Mouse (Mus musculus): ENCODE measurements around the gene Nrbp1. TPM values are rescaled to one million over a fixed set of nuclear protein-coding genes. Genes with fewer than 3 reads are reported as not detected.

The Nrbp1 gene
- total RNA-seq (2014; fragmentation: Nextera tagmentation) (38.2 and 49.6 TPM in 2 replicates), total RNA-seq (2017) (76.8 and 77.1 TPM in 2 replicates), polyA plus RNA-seq (2012) (15.1 and 17.3 TPM in 2 replicates)

DNA sequence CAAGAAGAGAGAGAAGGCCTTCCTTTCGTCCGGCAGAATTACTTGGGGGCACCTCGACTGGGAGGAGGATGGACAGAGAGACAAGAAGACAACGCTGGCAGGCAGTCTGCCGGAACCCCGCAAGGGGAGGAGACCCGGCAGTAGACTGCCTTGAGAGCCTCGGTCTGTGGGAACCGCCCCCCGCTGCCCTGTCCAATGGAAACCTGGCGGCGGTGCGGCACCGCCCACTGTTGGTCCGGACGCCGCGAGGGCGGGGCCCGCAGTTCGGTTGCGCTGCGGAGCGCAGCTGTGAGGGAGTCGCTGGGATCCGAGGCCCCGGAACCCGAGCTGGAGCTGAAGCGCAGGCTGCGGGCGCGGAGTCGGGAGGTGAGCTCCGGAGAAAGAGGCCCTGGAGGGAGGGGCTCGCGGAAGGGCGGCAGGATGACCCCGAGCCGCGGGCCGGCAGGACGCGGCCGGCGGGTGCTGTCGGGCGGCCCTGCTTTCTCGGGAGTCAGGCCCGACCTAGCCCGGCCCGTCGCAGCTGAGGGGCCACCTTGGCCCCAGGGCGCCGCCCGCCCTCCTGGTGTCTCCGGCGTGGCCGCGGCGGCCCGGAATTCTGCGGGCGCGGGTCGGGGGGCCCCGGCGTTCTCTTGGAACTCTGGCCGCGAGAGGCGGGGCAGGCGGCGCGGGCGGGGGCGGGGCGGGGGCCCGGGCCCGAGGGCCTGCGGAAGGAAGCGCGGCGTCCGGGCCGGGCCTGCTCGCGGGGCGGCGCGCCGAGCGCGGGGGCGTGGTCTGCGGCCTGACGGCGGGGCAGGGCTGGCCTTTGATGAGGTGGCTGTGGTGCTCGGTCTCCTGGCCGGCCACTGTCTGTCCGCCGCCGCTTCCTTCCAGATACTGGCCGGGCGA, at the start of gene Nrbp1, which contains the start of gene Gm9970:
Gene Nrbp1 (plus strand): TSS at position 228 of the 885 bp plus-strand sequence.
Gene Gm9970 (minus strand): TSS at position 596 of the 885 bp plus-strand sequence.
- DNase-seq (ENCODE audit: low spot score) (peak; percentile 96), ATAC-seq (ENCODE audit: extremely low read depth, insufficient number of reproducible peaks, low FRiP score, poor library complexity, severe bottlenecking) (peak; percentile 95)
- Histone ChIP-seq H3K4me3 (ENCODE audit: low read depth, low read length) (peak within 1 kb of the TSS; percentile 92), H3K9me3 (replicated peaks) (no peaks in the 10 kb centered on the region), H3K4me1 (ENCODE audit: insufficient read depth, low read depth, low read length) (peaks cover 14% of the 10 kb centered on the region), H3K36me3 (replicated peaks) (peaks cover 24% of the 10 kb centered on the region), H3K27me3 (ENCODE audit: insufficient read depth, low read length) (peaks cover 3% of the 10 kb centered on the region; the same call in 1 of the 2 replicates)
- TF ChIP-seq TAL1 (conservative IDR thresholded peaks at IDR 0.05; ENCODE audit: low read depth, low read length): no peak
- no peak for TF ChIP-seq GATA2 (IDR thresholded peaks at IDR 0.05; ENCODE audit: borderline replicate concordance, low read depth, low read length)
- TF ChIP-seq GATA1 (IDR thresholded peaks at IDR 0.05; ENCODE audit: borderline replicate concordance, low read length): no peak
- no peak for TF ChIP-seq CTCF (IDR thresholded peaks at IDR 0.05; ENCODE audit: low read depth, low read length)
- no peak for TF ChIP-seq POLR2AphosphoS5 (IDR thresholded peaks at IDR 0.05; ENCODE audit: insufficient replicate concordance, low read depth, low read length)

DNA sequence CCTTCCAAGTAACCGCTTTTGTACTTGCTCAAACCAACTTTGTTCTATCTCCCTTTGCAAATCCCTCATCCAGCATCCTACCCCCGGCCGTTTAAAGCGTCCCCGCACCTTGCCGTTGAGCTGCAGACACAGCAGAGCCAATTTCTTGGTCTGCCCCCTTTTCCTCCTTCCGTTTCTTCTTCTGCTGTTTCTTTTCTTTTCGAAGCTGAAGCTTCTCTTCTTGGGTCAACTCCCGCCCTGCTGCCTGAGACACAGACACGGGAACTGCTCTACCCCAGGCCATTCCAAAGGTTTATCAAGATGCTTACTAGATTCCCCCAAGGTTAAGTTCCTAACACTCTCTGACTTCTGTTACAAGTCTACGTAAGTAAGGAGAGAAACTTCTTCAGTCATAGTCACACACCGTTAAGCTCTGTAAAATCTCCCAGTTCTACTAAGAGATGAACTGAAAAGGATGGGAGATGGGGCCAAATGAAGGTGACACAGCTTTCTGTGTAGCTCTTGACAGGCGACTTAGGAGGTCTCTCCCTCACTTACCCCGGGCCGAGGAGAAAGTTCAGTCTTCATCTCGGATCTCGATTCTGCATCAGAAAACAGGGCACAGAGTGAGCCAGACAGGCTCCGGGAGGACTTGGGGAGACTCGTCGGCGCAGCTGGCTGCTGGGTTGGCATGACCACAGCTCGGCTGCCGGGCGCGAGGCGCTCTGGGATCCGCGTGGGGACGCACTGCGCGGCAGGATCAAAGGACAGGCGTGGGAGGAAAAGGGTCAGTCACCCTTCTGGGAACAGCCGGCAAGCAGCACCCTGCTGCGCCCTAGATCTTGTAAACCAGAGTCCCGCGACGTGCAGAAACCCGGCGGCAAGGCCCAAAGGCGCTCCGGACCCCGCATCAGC, 48.4 kb upstream of the Nrbp1 start:
- Histone ChIP-seq H3K9me3 (replicated peaks) (no peaks in the 10 kb centered on the region), H3K27me3 (ENCODE audit: insufficient read depth, low read length) (no peaks in the 10 kb centered on the region), H3K4me1 (ENCODE audit: insufficient read depth, low read depth, low read length) (peaks cover 47% of the 10 kb centered on the region), H3K4me3 (ENCODE audit: low read depth, low read length) (peak overlapping the region; percentile 88), H3K36me3 (replicated peaks) (peaks cover 74% of the 10 kb centered on the region)
- DNase-seq (ENCODE audit: low spot score) (no peak), ATAC-seq (ENCODE audit: extremely low read depth, insufficient number of reproducible peaks, low FRiP score, poor library complexity, severe bottlenecking) (no peak)
- TF ChIP-seq CTCF (IDR thresholded peaks at IDR 0.05; ENCODE audit: low read depth, low read length) (no peak), TAL1 (conservative IDR thresholded peaks at IDR 0.05; ENCODE audit: low read depth, low read length) (no peak), GATA2 (IDR thresholded peaks at IDR 0.05; ENCODE audit: borderline replicate concordance, low read depth, low read length) (no peak), POLR2AphosphoS5 (IDR thresholded peaks at IDR 0.05; ENCODE audit: insufficient replicate concordance, low read depth, low read length) (no peak), GATA1 (IDR thresholded peaks at IDR 0.05; ENCODE audit: borderline replicate concordance, low read length) (no peak)

DNA sequence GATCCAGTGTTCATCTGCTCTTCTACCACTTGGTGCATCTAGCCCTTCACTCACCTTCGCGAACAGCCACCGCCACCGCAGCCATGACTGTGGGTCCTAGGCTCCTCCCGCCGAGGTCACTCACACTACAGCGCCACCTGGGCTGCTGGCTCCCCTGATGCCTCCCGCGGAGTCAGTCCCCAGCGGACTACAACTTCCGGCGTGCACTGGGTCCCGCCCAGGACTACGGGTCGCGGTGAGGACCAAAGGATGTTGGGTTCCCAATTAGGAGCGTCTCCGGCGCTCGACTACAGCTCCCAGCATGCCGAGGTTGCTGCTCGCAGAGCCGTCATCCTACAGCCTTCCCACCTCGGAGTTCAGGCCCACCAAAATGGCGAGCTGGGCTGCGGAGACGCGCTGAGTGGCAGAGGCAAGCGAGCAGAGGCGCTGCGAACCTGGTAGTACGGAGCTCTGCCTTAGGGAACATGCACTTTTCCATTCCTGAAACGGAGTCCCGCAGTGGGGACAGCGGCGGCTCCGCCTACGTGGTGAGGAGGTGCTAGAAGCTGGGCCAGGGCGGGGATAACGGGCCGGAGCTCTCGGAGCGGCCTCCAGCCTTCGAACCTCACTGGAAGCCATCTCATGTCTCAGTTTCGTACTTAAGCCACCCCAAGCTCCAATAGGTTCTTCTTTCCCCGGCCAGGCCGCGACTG, 47.6 kb upstream of the Nrbp1 start, which contains the start of the genes Snx17 and Eif2b4:
Gene Snx17 (plus strand): TSS at position 289 of the 692 bp plus-strand sequence.
Gene Eif2b4 (minus strand): TSS at position 492 of the 692 bp plus-strand sequence.
- H3K27me3 ChIP-seq (ENCODE audit: insufficient read depth, low read length): no peaks in the 10 kb centered on the region
- peaks cover 74% of the 10 kb centered on the region for H3K36me3 ChIP-seq (replicated peaks)
- DNase-seq (ENCODE audit: low spot score): peak; percentile 86
- H3K9me3 ChIP-seq (replicated peaks): no peaks in the 10 kb centered on the region
- peaks cover 55% of the 10 kb centered on the region for H3K4me1 ChIP-seq (ENCODE audit: insufficient read depth, low read depth, low read length)
- TF ChIP-seq GATA2 (IDR thresholded peaks at IDR 0.05; ENCODE audit: borderline replicate concordance, low read depth, low read length) (no peak), TAL1 (conservative IDR thresholded peaks at IDR 0.05; ENCODE audit: low read depth, low read length) (no peak), POLR2AphosphoS5 (IDR thresholded peaks at IDR 0.05; ENCODE audit: insufficient replicate concordance, low read depth, low read length) (no peak), GATA1 (IDR thresholded peaks at IDR 0.05; ENCODE audit: borderline replicate concordance, low read length) (no peak), CTCF (IDR thresholded peaks at IDR 0.05; ENCODE audit: low read depth, low read length) (no peak)
- peak within 1 kb of the TSS; percentile 88 for H3K4me3 ChIP-seq (ENCODE audit: low read depth, low read length)
- peak; percentile 89 for ATAC-seq (ENCODE audit: extremely low read depth, insufficient number of reproducible peaks, low FRiP score, poor library complexity, severe bottlenecking)

DNA sequence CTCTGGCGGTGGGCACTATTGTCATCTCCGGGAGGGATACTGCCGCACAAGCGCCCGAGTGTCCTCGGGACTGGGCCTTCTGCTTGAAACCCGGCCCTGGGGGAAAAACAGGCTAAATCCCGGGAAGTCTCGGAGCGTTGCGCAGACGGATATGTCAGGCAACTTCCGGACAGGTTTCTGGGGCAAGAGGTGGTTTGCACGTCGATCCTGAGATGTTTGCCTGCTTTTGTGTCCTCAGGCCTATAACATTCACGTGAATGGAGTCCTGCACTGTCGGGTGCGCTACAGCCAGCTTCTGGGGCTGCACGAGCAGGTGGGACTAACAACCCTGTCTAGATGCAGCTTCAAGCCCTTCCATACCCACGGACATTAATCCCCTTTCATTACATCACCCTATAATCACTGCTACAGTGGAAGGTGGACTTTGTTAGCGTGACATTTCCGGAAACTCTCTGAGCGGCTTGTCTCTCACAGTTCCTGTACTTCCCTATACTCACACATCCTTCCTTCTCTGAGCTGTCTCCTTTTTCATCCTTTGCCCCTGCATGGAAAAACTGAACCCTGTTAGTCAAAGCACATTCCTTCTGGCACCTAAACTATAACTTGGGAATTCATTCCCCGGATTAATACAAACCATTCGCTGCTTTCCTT, 46.9 kb upstream of the Nrbp1 start:
- Histone ChIP-seq H3K9me3 (replicated peaks) (no peaks in the 10 kb centered on the region), H3K27me3 (ENCODE audit: insufficient read depth, low read length) (no peaks in the 10 kb centered on the region), H3K4me1 (ENCODE audit: insufficient read depth, low read depth, low read length) (peaks cover 61% of the 10 kb centered on the region), H3K36me3 (replicated peaks) (peaks cover 74% of the 10 kb centered on the region), H3K4me3 (ENCODE audit: low read depth, low read length) (peak overlapping the region; percentile 88)
- TF ChIP-seq GATA2 (IDR thresholded peaks at IDR 0.05; ENCODE audit: borderline replicate concordance, low read depth, low read length) (no peak), GATA1 (IDR thresholded peaks at IDR 0.05; ENCODE audit: borderline replicate concordance, low read length) (no peak), CTCF (IDR thresholded peaks at IDR 0.05; ENCODE audit: low read depth, low read length) (no peak), POLR2AphosphoS5 (IDR thresholded peaks at IDR 0.05; ENCODE audit: insufficient replicate concordance, low read depth, low read length) (no peak), TAL1 (conservative IDR thresholded peaks at IDR 0.05; ENCODE audit: low read depth, low read length) (no peak)
- ATAC-seq (ENCODE audit: extremely low read depth, insufficient number of reproducible peaks, low FRiP score, poor library complexity, severe bottlenecking) (no peak), DNase-seq (ENCODE audit: low spot score) (no peak)
